Mouse (Mus musculus): ENCODE data around the gene Rfx8. TPM values are rescaled to one million over a fixed set of nuclear protein-coding genes. Genes with fewer than 3 reads are reported as not detected.

The Rfx8 gene
- polyA plus RNA-seq, 1 experiment from 2014 or later, result 0.18 TPM

GRCm38 (mm10) chr1:39740002-39740401 is 19.2 kb upstream of the Rfx8 start:
- no peak overlapping the region for H3K4me3 ChIP-seq (ENCODE audit: low read length)
- no peaks in the 10 kb centered on the region for H3K36me3 ChIP-seq (ENCODE audit: control insufficient read depth, insufficient read depth, low read length)
- 85% methylated on average over 4 of the region's 4 CpGs for WGBS

GRCm38 (mm10) chr1:39735927-39736604 is 15.3 kb upstream of the Rfx8 start:
- peak; percentile 89 for ATAC-seq (ENCODE audit: low FRiP score, low TSS enrichment)
- Histone ChIP-seq H3K9me3 (ENCODE audit: control insufficient read depth, low read length) (no peaks in the 10 kb centered on the region), H3K27me3 (ENCODE audit: control insufficient read depth, insufficient read depth, low read length) (no peaks in the 10 kb centered on the region), H3K4me1 (ENCODE audit: control insufficient read depth, insufficient read depth, low read length) (peaks cover 26% of the 10 kb centered on the region), H3K27ac (ENCODE audit: low read depth, low read length) (peak overlapping the region; percentile 82), H3K36me3 (ENCODE audit: control insufficient read depth, insufficient read depth, low read length) (no peaks in the 10 kb centered on the region), H3K4me2 (replicated peaks; ENCODE audit: low read depth, low read length) (0 out of 2 replicates have a peak overlapping the region, but pooled peaks have one; percentile 3), H3K9ac (ENCODE audit: low read depth, low read length) (no peak overlapping the region; the same call in 1 of the 2 replicates), H3K4me3 (ENCODE audit: low read length) (no peak overlapping the region)
- 8% methylated on average over 8 of the region's 8 CpGs for WGBS

More at GRCm38 (mm10) chr1:39740002-39740401, 19.2 kb upstream of the Rfx8 start:
- Histone ChIP-seq H3K4me2 (replicated peaks; ENCODE audit: low read depth, low read length) (no peak overlapping the region), H3K9me3 (ENCODE audit: control insufficient read depth, low read length) (no peaks in the 10 kb centered on the region), H3K9ac (ENCODE audit: low read depth, low read length) (no peak overlapping the region), H3K27me3 (ENCODE audit: control insufficient read depth, insufficient read depth, low read length) (no peaks in the 10 kb centered on the region), H3K27ac (ENCODE audit: low read depth, low read length) (no peak overlapping the region), H3K4me1 (ENCODE audit: control insufficient read depth, insufficient read depth, low read length) (peaks cover 20% of the 10 kb centered on the region)
- no peak for ATAC-seq (ENCODE audit: low FRiP score, low TSS enrichment)

GRCm38 (mm10) chr1:39735493-39735892 is 14.7 kb upstream of the Rfx8 start:
- H3K4me2 ChIP-seq (replicated peaks; ENCODE audit: low read depth, low read length), result no peak overlapping the region
- ATAC-seq (ENCODE audit: low FRiP score, low TSS enrichment), result no peak; the same call in 1 of the 2 replicates
- WGBS, result 70% methylated on average over 2 of the region's 2 CpGs
- H3K27ac ChIP-seq (ENCODE audit: low read depth, low read length), result peak overlapping the region; percentile 82
- H3K9me3 ChIP-seq (ENCODE audit: control insufficient read depth, low read length), result no peaks in the 10 kb centered on the region
- no peak overlapping the region for H3K4me3 ChIP-seq (ENCODE audit: low read length)
- H3K27me3 ChIP-seq (ENCODE audit: control insufficient read depth, insufficient read depth, low read length), result no peaks in the 10 kb centered on the region
- H3K9ac ChIP-seq (ENCODE audit: low read depth, low read length), result no peak overlapping the region
- no peaks in the 10 kb centered on the region for H3K36me3 ChIP-seq (ENCODE audit: control insufficient read depth, insufficient read depth, low read length)
- peaks cover 22% of the 10 kb centered on the region for H3K4me1 ChIP-seq (ENCODE audit: control insufficient read depth, insufficient read depth, low read length)

GRCm38 (mm10) chr1:39734881-39735280 is 14.1 kb upstream of the Rfx8 start:
- 79% methylated on average over 6 of the region's 6 CpGs for WGBS
- no peak overlapping the region for H3K4me3 ChIP-seq (ENCODE audit: low read length)
- H3K4me1 ChIP-seq (ENCODE audit: control insufficient read depth, insufficient read depth, low read length), result peaks cover 19% of the 10 kb centered on the region
- ATAC-seq (ENCODE audit: low FRiP score, low TSS enrichment), result no peak
- no peaks in the 10 kb centered on the region for H3K36me3 ChIP-seq (ENCODE audit: control insufficient read depth, insufficient read depth, low read length)
- H3K27ac ChIP-seq (ENCODE audit: low read depth, low read length), result peak overlapping the region; percentile 63; the same call in 1 of the 2 replicates
- H3K27me3 ChIP-seq (ENCODE audit: control insufficient read depth, insufficient read depth, low read length), result no peaks in the 10 kb centered on the region
- H3K4me2 ChIP-seq (replicated peaks; ENCODE audit: low read depth, low read length), result no peak overlapping the region
- H3K9ac ChIP-seq (ENCODE audit: low read depth, low read length), result no peak overlapping the region
- no peaks in the 10 kb centered on the region for H3K9me3 ChIP-seq (ENCODE audit: control insufficient read depth, low read length)

- Histone ChIP-seq H3K36me3 (ENCODE audit: control insufficient read depth, insufficient read depth, low read length) (no peaks in the 10 kb centered on the region), H3K4me3 (ENCODE audit: low read length) (no peak overlapping the region), H3K4me1 (ENCODE audit: control insufficient read depth, insufficient read depth, low read length) (peaks cover 19% of the 10 kb centered on the region), H3K9me3 (ENCODE audit: control insufficient read depth, low read length) (no peaks in the 10 kb centered on the region), H3K27me3 (ENCODE audit: control insufficient read depth, insufficient read depth, low read length) (no peaks in the 10 kb centered on the region), H3K4me2 (replicated peaks; ENCODE audit: low read depth, low read length) (no peak overlapping the region), H3K9ac (ENCODE audit: low read depth, low read length) (no peak overlapping the region), H3K27ac (ENCODE audit: low read depth, low read length) (peak overlapping the region; percentile 63; the same call in 1 of the 2 replicates)
- WGBS, result 83% methylated on average over 13 of the region's 13 CpGs
- ATAC-seq (ENCODE audit: low FRiP score, low TSS enrichment), result no peak
Observed at GRCm38 (mm10) chr1:39734311-39734710, 13.5 kb upstream of the Rfx8 start.

- ATAC-seq (ENCODE audit: low FRiP score, low TSS enrichment), result no peak
- no peak overlapping the region for H3K4me2 ChIP-seq (replicated peaks; ENCODE audit: low read depth, low read length)
- H3K9ac ChIP-seq (ENCODE audit: low read depth, low read length), result no peak overlapping the region
- peaks cover 19% of the 10 kb centered on the region for H3K4me1 ChIP-seq (ENCODE audit: control insufficient read depth, insufficient read depth, low read length)
- H3K27me3 ChIP-seq (ENCODE audit: control insufficient read depth, insufficient read depth, low read length), result no peaks in the 10 kb centered on the region
- no peak overlapping the region for H3K4me3 ChIP-seq (ENCODE audit: low read length)
- WGBS, result 87% methylated on average over 10 of the region's 10 CpGs
- H3K9me3 ChIP-seq (ENCODE audit: control insufficient read depth, low read length), result no peaks in the 10 kb centered on the region
- no peaks in the 10 kb centered on the region for H3K36me3 ChIP-seq (ENCODE audit: control insufficient read depth, insufficient read depth, low read length)
- H3K27ac ChIP-seq (ENCODE audit: low read depth, low read length), result peak overlapping the region; percentile 63; the same call in 1 of the 2 replicates
Observed at GRCm38 (mm10) chr1:39733876-39734275, 13.1 kb upstream of the Rfx8 start.

- Histone ChIP-seq H3K27me3 (ENCODE audit: control insufficient read depth, insufficient read depth, low read length) (no peaks in the 10 kb centered on the region), H3K4me1 (ENCODE audit: control insufficient read depth, insufficient read depth, low read length) (peaks cover 19% of the 10 kb centered on the region), H3K27ac (ENCODE audit: low read depth, low read length) (0 out of 2 replicates have a peak overlapping the region, but pooled peaks have one; percentile 19), H3K36me3 (ENCODE audit: control insufficient read depth, insufficient read depth, low read length) (no peaks in the 10 kb centered on the region), H3K4me2 (replicated peaks; ENCODE audit: low read depth, low read length) (no peak overlapping the region), H3K9ac (ENCODE audit: low read depth, low read length) (no peak overlapping the region), H3K9me3 (ENCODE audit: control insufficient read depth, low read length) (no peaks in the 10 kb centered on the region), H3K4me3 (ENCODE audit: low read length) (no peak overlapping the region)
- WGBS, result 53% methylated on average over 10 of the region's 10 CpGs
- ATAC-seq (ENCODE audit: low FRiP score, low TSS enrichment), result no peak
Observed at GRCm38 (mm10) chr1:39732081-39732480, 11.3 kb upstream of the Rfx8 start.

GRCm38 (mm10) chr1:39731543-39731942 is 10.7 kb upstream of the Rfx8 start:
- peak overlapping the region; percentile 14; the same call in 1 of the 2 replicates for H3K27ac ChIP-seq (ENCODE audit: low read depth, low read length)
- H3K27me3 ChIP-seq (ENCODE audit: control insufficient read depth, insufficient read depth, low read length), result no peaks in the 10 kb centered on the region
- no peaks in the 10 kb centered on the region for H3K36me3 ChIP-seq (ENCODE audit: control insufficient read depth, insufficient read depth, low read length)
- H3K4me2 ChIP-seq (replicated peaks; ENCODE audit: low read depth, low read length), result no peak overlapping the region
- H3K4me3 ChIP-seq (ENCODE audit: low read length), result no peak overlapping the region
- peaks cover 16% of the 10 kb centered on the region for H3K4me1 ChIP-seq (ENCODE audit: control insufficient read depth, insufficient read depth, low read length)
- H3K9ac ChIP-seq (ENCODE audit: low read depth, low read length), result no peak overlapping the region
- no peak for ATAC-seq (ENCODE audit: low FRiP score, low TSS enrichment)
- H3K9me3 ChIP-seq (ENCODE audit: control insufficient read depth, low read length), result no peaks in the 10 kb centered on the region
- 18% methylated on average over 9 of the region's 9 CpGs for WGBS

- Histone ChIP-seq H3K4me1 (ENCODE audit: control insufficient read depth, insufficient read depth, low read length) (peaks cover 15% of the 10 kb centered on the region), H3K27me3 (ENCODE audit: control insufficient read depth, insufficient read depth, low read length) (no peaks in the 10 kb centered on the region), H3K36me3 (ENCODE audit: control insufficient read depth, insufficient read depth, low read length) (no peaks in the 10 kb centered on the region), H3K9me3 (ENCODE audit: control insufficient read depth, low read length) (no peaks in the 10 kb centered on the region), H3K4me3 (ENCODE audit: low read length) (no peak overlapping the region), H3K27ac (ENCODE audit: low read depth, low read length) (no peak overlapping the region), H3K4me2 (replicated peaks; ENCODE audit: low read depth, low read length) (no peak overlapping the region), H3K9ac (ENCODE audit: low read depth, low read length) (no peak overlapping the region)
- ATAC-seq (ENCODE audit: low FRiP score, low TSS enrichment), result no peak
- 75% methylated on average over 5 of the region's 5 CpGs for WGBS
Observed at GRCm38 (mm10) chr1:39730868-39731267, 10.1 kb upstream of the Rfx8 start.

Data from kidney, embryonic 14.5 days (tissue).